Mouse (Mus musculus) erythroblast, embryonic 14.5 days (primary cell): ENCODE measurements around the gene Col9a2.

Experiments
- GATA1 ChIP-seq: IDR thresholded peaks from 2 replicates; pipeline ENCODE4 v1.6.1; 2012; ENCODE audit warnings: low read length, inconsistent platforms, mixed read lengths
- TAL1 ChIP-seq: IDR thresholded peaks from 3 replicates; pipeline ENCODE4 v1.6.1; 2012; ENCODE audit warnings: low read length, inconsistent platforms, mixed read lengths

GRCm38 (mm10) chr4:121014594-121015267, 24.5 kb upstream of the Col9a2 start:
- TF ChIP-seq TAL1 (peak; percentile 68), GATA1 (peak; percentile 67)
